Mouse (Mus musculus): Measurements from ENCODE around the gene Srbd1.

The Srbd1 gene

DNA sequence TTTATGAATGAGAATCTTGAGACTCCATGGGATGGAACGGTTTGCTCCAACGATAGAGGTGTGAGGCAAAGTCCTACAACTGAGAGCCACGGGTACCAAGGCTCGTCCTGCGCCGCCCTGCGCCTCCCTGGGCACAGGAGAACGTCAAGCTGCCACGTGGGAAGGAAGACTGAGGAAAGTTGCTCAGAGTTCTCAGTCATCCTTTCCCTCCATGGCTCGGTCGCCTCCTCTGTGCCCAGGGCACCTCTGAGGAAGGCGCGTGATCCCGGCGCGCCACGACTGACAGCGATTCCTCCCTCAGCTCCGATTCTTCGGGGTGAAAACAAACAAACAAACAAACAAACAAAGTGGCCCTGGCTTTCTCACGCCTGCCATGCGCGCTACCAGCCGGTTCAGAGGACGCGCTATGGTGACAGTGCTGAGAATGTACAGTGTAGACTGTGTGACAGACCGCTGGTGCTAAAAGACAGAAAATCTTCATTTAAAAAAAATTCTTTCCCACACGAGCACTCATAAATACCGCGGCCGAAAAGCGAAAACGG is 367 bp downstream of the Srbd1 start:
- DNase-seq (ENCODE audit: low spot score): no peak

DNA sequence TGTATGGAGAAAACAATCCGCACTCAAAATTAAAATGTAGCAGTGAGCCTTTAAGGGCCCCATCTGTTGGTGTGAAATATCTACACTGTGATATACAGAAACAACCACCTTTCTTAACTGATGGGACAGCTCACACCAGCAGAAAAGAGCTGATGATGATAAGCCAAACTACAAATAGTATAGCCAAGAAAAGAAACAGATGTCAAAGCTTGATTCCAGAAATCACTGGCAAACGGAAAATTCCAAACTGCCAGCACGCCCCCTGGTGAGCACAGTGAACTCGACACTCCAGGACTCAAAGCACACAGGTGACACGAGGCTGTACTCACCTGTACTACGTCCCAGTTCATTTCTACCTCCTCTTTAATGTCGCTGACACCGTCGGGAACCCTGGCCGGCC is 9.1 kb downstream of the Srbd1 start:
- no peak for DNase-seq (ENCODE audit: low spot score)

DNA sequence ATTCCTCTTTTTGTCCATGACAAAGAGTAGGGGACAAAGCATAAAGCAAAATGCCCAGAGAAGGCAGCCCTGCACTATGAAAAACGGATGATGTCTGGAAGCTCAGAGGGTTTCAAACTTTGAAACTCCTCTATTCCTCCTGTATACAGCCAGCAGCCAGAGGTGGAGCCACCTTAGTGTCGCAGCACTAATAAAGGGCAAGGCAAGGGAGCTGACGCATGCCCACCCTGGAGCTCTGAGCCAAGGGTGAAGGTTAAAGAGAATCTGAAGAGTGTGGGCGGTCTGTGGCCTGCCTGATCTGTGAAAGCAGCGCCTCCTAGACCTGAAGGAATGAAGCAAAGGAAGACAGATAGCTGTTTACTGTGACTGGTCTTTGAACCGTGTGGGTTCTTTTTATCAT is 10.5 kb downstream of the Srbd1 start:
- no peak for DNase-seq (ENCODE audit: low spot score)

DNA sequence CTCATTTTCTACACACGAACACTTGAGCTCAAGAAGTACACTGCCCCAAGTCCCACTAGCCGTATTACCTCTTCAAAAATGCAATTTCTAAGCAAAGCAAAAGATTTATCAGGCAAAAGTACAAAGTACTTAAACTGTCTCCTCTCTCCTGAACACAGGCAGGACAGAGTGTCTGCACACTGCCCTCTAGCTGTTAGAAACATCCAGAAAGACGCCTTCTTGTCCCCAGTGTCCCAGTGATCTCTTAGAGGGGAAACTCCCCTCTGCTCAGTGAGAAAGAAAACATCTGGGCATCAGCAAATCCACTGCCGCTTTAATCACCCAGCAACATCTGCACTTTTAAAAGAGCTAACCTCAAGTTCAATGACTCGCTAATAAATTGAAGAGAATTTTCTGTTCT is 12.4 kb downstream of the Srbd1 start:
- no peak for DNase-seq (ENCODE audit: low spot score)

DNA sequence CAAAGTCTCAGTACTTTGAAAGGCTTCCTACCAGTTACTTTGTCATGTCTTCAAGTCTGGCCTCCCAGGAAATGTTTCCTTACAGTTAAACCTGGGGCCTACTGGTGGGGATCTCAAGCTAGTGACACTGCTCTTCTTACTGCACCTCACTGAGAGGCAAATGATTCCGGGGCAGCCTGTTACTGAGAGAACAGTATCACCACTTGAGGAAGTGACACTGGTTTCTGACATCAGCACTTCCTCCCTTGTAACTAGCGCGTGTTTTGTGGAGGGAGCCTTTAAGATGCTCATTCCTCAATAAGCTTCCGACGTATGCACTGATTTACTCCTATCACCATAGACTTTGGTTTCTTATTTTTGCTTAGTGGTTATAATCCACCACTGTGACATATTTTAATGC is 16.8 kb downstream of the Srbd1 start:
- no peak for DNase-seq (ENCODE audit: low spot score)

DNA sequence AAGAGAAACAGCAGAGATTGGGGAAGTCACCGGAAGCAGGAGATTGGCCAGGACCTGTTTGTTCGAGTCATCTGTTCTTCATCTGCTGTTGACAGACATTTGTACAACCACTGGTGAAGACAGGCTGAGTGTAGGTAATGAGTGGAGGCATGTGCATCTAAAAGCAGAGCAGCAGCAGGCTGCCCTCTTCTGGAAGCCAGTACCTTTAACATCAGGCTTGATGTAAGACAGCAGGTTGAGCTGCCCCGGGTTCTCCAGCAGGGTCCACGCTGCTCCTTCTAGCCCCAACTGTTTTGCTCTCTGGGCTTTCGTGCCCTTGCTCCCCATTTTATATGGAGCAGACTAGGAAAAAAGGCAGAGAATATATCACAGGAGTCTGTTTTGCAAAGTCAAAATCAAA is 19.1 kb downstream of the Srbd1 start:
- DNase-seq (ENCODE audit: low spot score): no peak

DNA sequence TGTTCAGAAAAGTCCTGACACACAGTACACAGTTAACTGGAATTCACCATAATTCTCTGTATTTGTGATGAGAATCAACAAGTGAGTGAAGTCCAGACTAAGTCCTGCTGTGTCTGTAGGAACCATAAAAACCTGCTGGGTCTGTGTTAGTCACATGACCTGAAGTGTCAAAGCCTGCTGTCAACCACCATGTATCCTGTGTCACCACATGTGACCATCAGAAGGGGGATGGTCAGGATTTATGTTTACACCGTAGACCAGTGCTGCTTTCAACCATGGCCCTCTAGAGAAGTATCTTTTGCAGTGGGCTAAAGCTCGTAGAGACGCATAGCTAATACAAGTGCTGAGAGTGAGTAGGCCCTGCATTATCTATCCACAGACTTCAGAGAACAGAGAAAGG is 21.8 kb downstream of the Srbd1 start:
- DNase-seq (ENCODE audit: low spot score): no peak

DNA sequence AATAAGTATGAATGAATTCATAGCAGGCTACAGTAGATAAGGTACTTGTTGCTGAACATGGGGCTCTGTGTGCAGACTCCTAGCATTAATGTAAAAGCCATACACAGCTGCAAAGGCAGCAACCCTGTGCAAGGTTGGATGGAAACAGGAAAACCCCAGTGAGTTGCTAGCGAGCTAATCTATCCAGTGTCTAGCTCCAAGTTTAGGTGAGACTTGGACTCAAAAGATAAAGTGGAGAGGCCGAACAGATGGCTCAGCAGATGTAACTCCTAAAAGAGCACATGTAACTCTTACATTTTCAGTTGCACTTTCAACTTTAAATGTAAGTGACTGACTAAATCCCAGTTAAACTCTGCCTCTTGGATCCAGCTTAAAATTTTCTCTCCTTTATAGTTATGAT is 48.1 kb downstream of the Srbd1 start:
- DNase-seq (ENCODE audit: low spot score): no peak

DNA sequence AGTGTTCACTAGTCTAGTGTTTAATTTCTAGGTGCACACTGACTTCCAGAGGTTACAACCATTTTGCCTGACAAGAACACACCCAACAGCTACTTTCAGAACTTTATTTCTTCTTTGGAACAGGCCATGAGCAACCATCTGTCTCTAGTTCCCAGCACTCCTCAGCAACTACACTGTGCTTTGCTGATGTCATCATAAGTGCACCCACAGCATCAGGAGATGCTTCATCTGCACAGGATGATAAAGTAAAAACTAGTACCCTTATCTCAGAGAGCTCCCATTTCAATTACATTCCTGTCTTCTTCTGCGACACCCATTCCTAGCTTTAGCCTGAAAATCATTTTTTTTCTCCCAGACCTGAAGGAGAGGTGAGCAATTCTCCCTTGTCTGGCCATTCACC is 51.9 kb downstream of the Srbd1 start:
- no peak for DNase-seq (ENCODE audit: low spot score)

DNA sequence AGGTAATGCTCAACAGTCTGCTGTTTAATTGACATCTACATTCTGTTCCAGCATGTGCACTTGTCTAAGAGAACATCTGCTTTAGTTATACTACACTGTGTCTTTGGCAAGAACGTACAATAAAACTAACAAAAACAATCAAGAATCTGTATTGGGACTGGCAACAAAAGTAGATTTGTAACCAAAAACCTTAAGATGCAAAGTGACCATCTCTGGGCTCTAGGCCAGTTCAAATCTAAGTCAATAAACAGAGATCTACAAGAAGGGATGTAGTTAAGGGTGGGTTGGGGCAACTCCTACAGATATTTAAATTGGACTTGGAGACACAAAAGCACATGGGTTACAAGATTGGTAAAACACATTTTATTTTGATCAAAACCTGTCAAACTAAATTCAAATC is 53.3 kb downstream of the Srbd1 start:
- DNase-seq (ENCODE audit: low spot score): no peak

DNA sequence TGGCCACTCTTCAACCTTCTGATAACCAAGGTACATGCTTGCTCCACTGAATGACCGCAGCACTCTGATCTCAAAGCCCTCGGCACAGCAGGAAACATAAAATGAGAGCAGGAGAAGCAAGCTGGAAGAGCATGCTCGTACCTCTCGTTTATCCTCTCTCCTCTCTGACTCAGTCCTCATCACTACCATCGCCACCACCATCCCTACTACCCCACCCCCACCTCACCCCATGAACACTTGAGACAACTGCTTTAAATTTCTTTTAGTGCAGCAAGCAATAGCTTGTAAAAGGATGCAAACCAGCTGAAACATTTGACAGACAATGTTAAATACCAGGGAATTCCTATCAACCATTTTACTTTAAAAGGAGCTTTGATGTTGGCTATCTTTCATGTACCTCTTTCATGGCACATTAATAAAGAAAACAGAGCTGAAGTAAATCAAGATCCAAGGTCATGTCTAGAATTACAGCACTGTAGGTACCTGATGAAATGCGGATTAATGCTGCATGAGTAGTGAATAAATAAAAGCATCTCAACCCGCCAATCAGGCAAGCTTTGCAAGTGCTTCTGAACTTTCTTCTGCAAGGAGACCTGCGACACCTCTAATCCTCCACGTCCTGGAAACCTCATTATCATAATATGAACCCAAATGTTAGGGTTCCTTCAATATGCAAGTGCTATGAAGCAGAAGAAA is 54.9 kb downstream of the Srbd1 start:
- no peak for DNase-seq (ENCODE audit: low spot score)

DNA sequence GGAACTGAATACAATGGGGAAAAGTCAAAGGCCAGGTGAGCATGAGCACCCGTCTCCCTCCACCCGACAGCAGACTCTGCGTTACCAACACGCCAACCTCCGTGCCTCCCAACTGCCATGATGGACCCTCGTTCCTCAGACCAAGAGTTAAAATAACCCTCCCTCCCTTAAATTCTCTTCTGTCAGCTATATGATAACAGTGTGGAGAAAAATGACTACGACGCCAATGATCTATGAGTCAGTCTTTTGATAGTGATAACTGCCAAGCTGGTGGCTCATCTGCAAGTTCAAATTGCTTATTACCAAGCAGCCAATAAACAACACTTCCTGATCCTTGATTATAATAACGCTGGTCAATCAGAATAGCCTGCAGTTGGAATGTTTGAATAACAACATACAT is 57.1 kb downstream of the Srbd1 start:
- no peak for DNase-seq (ENCODE audit: low spot score)

DNA sequence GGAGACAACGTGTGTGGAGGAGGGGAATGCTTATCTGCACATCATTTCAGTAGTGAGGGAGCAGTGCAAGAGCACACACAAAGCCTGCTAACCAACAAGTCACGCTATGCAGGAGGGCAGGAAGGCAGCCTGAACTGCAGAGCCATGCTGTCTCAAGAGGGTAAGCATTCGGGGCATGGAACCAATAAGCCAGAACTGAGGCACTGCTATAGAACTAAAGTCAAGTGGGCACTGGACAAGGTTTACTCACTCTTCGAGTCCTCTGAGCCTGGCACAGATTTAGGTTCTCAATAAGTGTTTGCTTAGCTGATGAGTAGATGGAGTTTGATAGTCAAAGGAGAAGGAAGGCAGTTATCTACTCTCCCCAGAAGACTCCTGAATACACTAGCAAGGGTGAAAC is 58.8 kb downstream of the Srbd1 start:
- no peak for DNase-seq (ENCODE audit: low spot score)

DNA sequence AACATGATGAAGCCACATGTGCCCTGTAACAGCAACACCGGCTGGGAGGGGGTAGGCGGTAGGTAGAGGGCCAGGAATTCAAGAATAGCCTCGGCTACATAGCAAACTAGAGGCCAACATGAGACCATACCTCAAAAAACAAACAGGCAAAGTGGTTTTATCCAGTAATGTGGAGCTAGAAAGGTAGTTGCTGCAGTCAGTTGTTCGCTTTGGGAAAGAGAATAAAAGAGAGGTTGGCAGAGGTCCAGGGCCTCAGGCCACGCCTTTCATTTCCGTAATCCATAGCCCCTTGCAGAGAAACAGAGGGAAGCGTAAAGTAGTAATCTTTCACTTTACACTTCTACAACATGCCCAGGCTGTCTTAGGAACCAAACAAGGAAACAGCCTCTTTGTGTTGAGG is 61.8 kb downstream of the Srbd1 start:
- no peak for DNase-seq (ENCODE audit: low spot score)

DNA sequence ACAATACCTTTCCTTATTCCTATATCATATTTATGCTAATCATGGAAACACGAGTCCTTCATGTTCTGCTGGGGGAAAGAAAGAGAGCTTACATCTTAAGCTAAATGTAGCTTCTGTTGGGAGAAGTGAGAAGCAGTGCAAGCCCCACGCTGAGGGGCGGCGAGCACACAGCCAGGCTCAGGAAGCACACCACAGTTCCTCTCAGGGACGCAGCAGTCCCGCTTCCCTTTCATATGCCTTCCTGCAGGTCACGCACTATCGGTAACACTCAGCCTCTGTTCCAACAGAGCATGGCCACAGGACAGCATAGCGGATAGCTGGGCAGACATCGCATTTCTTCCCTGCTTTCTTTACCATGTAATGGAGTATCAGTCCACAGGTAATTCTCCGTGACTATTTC is 66.9 kb downstream of the Srbd1 start:
- no peak for DNase-seq (ENCODE audit: low spot score)

DNA sequence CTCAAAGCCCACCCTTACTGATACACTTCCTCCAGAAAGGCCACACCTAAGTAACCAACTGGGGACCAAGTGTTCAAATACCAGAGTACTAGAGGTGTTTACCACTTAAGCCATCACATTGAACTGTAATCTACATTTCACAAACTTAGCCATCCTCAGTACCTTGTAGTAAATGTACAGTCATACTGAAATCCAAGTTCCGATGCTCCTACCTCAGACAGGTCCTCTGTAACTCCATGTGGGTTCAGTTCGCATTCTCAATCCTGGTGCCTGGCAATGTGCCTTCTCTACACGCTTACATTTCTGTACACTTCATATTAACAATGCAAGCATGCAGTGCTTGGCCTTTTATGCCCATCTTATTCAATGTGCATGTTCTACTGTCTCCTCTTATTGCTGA is 77.5 kb downstream of the Srbd1 start:
- no peak for DNase-seq (ENCODE audit: low spot score)

DNA sequence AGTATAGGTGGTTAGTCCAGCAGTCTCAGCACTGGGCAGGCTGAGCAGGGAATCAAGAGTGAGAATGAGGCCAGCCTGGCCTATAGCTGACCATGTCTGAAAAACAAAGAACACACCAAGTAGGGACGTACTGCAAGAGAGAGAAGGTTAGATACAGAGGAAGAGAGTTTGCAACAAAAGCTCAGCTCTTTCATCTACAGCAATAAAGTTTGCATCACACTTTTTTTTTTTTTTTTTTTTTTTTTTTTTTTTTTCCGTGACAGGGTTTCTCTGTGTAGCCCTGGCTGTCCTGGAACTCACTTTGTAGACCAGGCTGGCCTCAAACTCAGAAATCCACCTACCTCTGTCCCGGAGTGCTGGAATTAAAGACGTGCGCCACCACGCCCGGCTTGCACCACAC is 79.1 kb downstream of the Srbd1 start:
- DNase-seq (ENCODE audit: low spot score): no peak

DNA sequence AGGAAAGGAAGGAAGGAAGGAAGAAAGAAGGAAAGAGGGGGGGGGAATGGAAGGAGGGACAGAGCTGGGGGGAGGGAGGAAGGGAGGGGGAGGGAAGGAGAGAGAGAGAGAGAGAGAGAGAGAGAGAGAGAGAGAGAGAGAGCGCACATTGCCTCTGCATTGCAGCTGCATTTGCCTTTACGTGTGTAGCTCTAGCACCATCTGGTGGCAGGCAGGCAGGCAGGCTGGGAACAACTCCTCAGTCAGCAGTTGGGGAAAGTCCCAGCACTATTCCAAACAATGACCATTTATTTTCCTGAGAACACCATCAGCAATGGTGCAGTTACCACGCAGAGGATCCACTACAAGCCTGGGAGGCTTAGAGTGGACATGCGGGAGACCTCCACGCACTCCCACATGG is 81.5 kb downstream of the Srbd1 start:
- peak; percentile 37 for DNase-seq (ENCODE audit: low spot score)

DNA sequence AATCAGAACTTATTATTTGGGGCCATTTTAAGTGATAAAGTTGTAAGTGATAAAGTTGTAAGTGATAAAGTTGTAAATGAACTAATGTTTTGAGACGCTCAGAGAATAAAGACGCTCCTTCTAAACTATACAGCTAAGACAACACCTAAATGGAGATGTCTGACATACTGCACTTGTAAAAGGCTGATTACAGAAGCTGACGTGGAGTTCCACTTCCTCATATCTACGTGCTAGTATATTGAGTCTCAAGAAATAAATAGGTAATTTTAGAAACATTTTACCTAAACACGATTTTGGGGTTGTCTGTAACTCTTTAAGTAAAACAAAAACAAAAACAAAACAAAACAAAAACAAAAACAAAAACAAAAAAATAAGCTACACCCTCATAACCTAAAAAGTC is 84.1 kb downstream of the Srbd1 start:
- DNase-seq (ENCODE audit: low spot score): no peak

DNA sequence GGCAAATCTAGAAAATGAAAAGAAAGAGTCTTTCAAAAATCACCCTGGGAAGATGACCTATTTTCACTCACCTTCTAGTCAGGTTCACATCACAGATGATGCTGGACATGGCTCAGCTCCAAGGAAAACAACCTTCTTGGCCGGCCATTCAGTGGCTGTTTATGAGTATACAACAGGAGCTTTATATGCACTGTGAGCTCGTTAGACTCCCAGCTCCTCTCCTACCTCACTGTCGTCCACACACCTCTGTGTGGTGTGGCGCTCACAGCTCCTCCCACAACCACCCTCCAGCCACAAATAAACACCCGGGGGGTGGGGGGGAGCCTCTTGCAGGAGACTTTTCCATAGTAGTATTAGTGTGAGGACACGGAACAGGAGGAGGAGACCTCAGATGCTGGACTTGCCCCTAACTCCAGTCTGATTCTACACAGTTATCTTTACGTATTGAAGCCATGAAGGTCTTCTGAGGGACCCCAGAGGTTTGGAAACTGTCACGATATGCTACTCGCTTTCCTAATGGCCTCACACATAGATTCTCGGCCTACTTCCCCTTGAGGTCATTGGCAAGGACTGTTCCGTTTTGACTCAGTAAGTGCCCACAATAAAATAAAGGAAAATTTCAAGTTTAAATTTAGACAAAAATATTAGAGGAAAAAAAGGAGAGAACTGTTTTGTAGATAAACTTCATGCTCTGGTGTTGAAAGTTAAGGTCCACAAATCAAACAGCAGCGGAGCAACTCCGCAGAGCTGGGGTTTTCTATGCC is 104.6 kb downstream of the Srbd1 start:
- DNase-seq (ENCODE audit: low spot score): no peak

DNA sequence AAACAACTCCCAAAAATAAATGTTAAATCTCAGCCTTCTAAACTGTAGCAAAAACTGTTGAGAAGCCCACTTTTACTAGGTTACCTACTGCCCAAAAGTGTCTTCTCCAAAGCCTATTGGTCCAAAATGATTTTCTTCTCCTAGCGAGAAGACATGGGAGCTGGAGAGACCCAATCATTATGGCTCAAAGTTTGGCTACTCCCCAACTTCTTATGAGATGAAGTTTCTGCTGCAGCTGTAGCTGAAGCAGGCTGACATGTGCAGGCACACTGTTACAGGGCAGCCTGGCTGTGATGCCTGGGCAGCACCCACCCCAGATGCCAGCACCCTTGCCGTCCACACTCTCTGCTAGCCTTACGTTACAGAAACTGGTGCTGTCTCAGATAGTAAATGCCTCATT is 105.2 kb downstream of the Srbd1 start:
- no peak for DNase-seq (ENCODE audit: low spot score)

DNA sequence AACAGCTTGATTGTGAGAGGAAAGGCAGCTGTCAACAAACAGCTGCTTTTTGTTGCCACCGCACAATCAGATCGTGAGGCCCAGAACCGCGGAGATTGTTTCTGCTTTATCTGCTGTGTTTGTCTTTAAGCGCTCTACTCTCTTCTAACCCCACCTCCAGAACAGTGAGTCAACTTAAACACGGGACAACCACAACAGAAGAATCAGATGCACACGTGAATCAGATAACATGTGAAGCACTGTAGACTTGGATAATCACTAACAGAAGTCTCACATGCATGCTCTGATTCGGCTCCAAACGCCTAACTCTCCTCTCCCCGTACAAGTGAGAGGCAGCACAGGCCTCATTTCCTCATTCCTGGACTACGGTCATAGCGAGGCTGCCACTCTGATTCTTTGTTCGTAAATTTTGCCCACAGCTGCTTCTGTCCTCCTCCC is 106.7 kb downstream of the Srbd1 start:
- peak; percentile 1 for DNase-seq (ENCODE audit: low spot score)

DNA sequence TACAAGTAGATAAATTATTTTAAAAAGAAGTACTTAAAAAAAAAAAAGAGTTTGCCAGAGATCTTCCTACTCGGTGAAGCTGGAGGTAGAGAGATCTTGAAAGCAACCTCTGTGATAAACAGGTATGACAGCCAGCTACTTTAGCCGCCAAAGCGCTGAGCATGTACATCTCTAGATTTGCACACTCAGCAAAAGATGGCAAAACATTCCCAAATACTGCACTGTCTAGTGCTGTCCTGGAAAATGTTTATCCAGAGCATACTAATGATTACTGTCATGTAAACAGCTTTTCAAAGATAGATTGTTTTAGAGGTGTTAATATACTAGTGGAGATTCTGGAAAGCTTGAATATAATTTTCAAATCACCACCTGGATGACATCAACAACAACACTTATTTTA is 109.4 kb downstream of the Srbd1 start:
- no peak for DNase-seq (ENCODE audit: low spot score)

DNA sequence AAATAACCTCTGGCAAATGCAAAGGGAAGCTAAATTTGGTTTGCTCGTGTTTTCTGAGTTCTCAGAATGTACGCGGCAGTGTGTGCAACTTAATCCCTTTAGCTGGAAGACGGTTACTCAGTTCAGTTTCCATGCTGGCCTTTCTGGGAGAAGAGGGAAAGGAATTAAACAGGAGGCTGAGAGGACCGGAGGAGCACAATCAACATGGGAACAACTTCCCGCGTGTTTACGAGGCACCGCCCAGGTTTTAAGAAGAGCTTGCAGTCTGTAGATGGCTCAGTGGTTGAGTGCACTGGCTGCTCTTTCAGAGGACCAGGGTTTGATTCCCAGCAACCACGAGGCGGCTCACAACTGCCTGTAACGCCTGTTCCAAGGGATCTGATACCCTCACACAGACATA is 109.8 kb downstream of the Srbd1 start:
- DNase-seq (ENCODE audit: low spot score): no peak

Measured in T-cell, adult 2 months (primary cell).